In the genomic region with DNA sequence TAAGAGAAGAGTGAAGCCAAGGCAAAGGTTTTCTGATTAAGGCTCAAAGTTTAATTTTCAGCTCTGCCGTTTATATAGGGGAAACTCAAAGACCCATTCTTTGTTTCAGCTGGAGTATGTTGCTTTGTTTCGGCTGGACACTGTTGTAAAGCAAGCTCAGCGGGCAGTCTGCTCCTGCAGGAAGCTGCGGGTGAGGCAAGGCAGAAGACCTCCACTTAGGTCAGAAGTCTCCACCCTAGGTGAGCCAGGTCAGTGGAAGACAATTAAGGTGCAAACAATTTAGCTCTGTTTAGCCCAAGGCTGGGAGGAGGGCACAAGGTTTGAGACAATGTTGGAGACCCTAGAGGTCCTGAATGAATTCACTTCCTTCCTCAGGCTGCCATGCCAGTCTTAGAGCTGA, we compare ENCODE assay signal across 28 mouse cellular contexts. TPM values are rescaled to one million over a fixed set of nuclear protein-coding genes. Genes with fewer than 3 reads are reported as not detected.
A peak's percentile ranks its signal among the peaks of the same experiment; 100 is the strongest.
DNase-seq lines count a peak whose midpoint lies in the region; ATAC-seq and TF ChIP-seq lines count a peak whose summit lies in the region.
"Had no signal": no experiment of that assay in that cellular context is flagged by ENCODE, and none has a peak within 500 bp of the region (broad histone marks: within the 10 kb centered on the region; RNA-seq: fewer than 3 reads in every experiment).

No protein-coding gene starts in this region.

- 62% methylated on average over 4 of the region's 4 CpGs for WGBS in intestine, embryonic 14.5 days
- WGBS in intestine, embryonic 16.5 days = 57% methylated on average over 4 of the region's 4 CpGs

- no peak overlapping the region for H3K4me2 ChIP-seq in intestine, embryonic 14.5 days (ENCODE audit: low read length)
- H3K4me2 ChIP-seq in intestine, embryonic 16.5 days (ENCODE audit: low read depth, low read length) = no peak overlapping the region
- H3K4me2 ChIP-seq: forebrain, embryonic 13.5 days; heart, embryonic 13.5 days; liver, embryonic 15.5 days; midbrain, embryonic 11.5 days; neural tube, embryonic 13.5 days had no signal

- peak; percentile 33 for DNase-seq in intestine, embryonic 14.5 days (ENCODE audit: low spot score)
- DNase-seq in ES-CJ7 (ENCODE audit: low read depth, low spot score) = peak; percentile 63
- DNase-seq in gastrocnemius, postnatal 4 days (ENCODE audit: low spot score in 2 of 2) = no peak
- no peak for DNase-seq in adrenal gland, postnatal 25 days
- DNase-seq: adrenal gland, postnatal 36 days; cerebellum, adult 18-20 months; cerebellum, postnatal 10 days; gastrocnemius, postnatal 14 days; heart, adult 2 months; heart, postnatal 14 days; kidney, adult 9 months; kidney, postnatal 14 days; layer of hippocampus, postnatal 36 days; lung, postnatal 36 days; thymus, postnatal 36 days had no signal

- TF ChIP-seq CTCF in E14TG2a.4 (conservative IDR thresholded peaks at IDR 0.05; ENCODE audit: low read length) = no peak

- H3K27me3 ChIP-seq in intestine, embryonic 14.5 days (replicated peaks; ENCODE audit: control insufficient read depth, insufficient read depth, low read length) = no peaks in the 10 kb centered on the region
- H3K27me3 ChIP-seq in intestine, embryonic 16.5 days (replicated peaks; ENCODE audit: control insufficient read depth, insufficient read depth, low read length) = no peaks in the 10 kb centered on the region
- no peaks in the 10 kb centered on the region for H3K27me3 ChIP-seq in E14TG2a.4 (ENCODE audit: insufficient read depth, low read length)
- H3K27me3 ChIP-seq: forebrain, embryonic 13.5 days; heart, embryonic 13.5 days; neural tube, embryonic 13.5 days; Patski had no signal

- no peak overlapping the region for H3K4me3 ChIP-seq in intestine, embryonic 14.5 days (ENCODE audit: low read depth, low read length)
- H3K4me3 ChIP-seq in intestine, embryonic 16.5 days (ENCODE audit: low read length) = no peak overlapping the region
- peak overlapping the region; percentile 20; the same call in 1 of the 2 replicates for H3K4me3 ChIP-seq in E14TG2a.4 (replicated peaks; ENCODE audit: low read length)
- H3K4me3 ChIP-seq: erythroblast, embryonic 14.5 days; forebrain, embryonic 13.5 days; heart, adult 2 months; heart, embryonic 13.5 days; liver, embryonic 15.5 days; neural tube, embryonic 13.5 days had no signal

- H3K4me1 ChIP-seq in intestine, embryonic 14.5 days (replicated peaks; ENCODE audit: control insufficient read depth, insufficient read depth, low read length) = no peaks in the 10 kb centered on the region
- H3K4me1 ChIP-seq in intestine, embryonic 16.5 days (ENCODE audit: control insufficient read depth, insufficient read depth, low read length) = no peaks in the 10 kb centered on the region
- peaks cover 42% of the 10 kb centered on the region for H3K4me1 ChIP-seq in E14TG2a.4 (replicated peaks; ENCODE audit: low read depth, low read length)
- H3K4me1 ChIP-seq: heart, embryonic 13.5 days; liver, embryonic 15.5 days had no signal

- no peak overlapping the region for H3K27ac ChIP-seq in intestine, embryonic 14.5 days (ENCODE audit: low read depth)
- no peak overlapping the region for H3K27ac ChIP-seq in intestine, embryonic 16.5 days (ENCODE audit: low read length)
- H3K27ac ChIP-seq: forebrain, embryonic 13.5 days; heart, adult 2 months; heart, embryonic 13.5 days; hindbrain, postnatal 0 days; liver, embryonic 15.5 days; neural tube, embryonic 13.5 days had no signal

- no peak for ATAC-seq in intestine, embryonic 14.5 days (replicated peaks; ENCODE audit: low FRiP score, low TSS enrichment, low read depth)
- no peak for ATAC-seq in intestine, embryonic 16.5 days
- ATAC-seq in erythroid progenitor cell, adult 5-6 weeks (replicated peaks; ENCODE audit: low FRiP score, poor library complexity, severe bottlenecking) = 0 out of 2 replicates have a peak, but pooled peaks have one; percentile 21
- ATAC-seq: CD4-positive, CD25-positive, alpha-beta regulatory T cell, adult 4 months; forebrain, embryonic 13.5 days; hindbrain, postnatal 0 days; intestine, postnatal 0 days; Patski had no signal

- H3K9me3 ChIP-seq in intestine, embryonic 14.5 days (ENCODE audit: control insufficient read depth, low read length) = no peaks in the 10 kb centered on the region
- no peaks in the 10 kb centered on the region for H3K9me3 ChIP-seq in intestine, embryonic 16.5 days (ENCODE audit: control insufficient read depth, low read length)
- H3K9me3 ChIP-seq in E14TG2a.4 (ENCODE audit: low read length) = no peaks in the 10 kb centered on the region
- H3K9me3 ChIP-seq: forebrain, embryonic 13.5 days; heart, embryonic 13.5 days; liver, embryonic 15.5 days; neural tube, embryonic 13.5 days had no signal

- H3K9ac ChIP-seq in intestine, embryonic 14.5 days (ENCODE audit: low read length) = no peak overlapping the region
- H3K9ac ChIP-seq in intestine, embryonic 16.5 days (ENCODE audit: low read depth, low read length) = no peak overlapping the region
- H3K9ac ChIP-seq: forebrain, embryonic 13.5 days; heart, embryonic 13.5 days; liver, embryonic 15.5 days; neural tube, embryonic 13.5 days had no signal

- no peaks in the 10 kb centered on the region for H3K36me3 ChIP-seq in intestine, embryonic 14.5 days (ENCODE audit: control insufficient read depth, insufficient read depth, low read length)
- H3K36me3 ChIP-seq in intestine, embryonic 16.5 days (ENCODE audit: control insufficient read depth, insufficient read depth, low read length) = no peaks in the 10 kb centered on the region
- no peaks in the 10 kb centered on the region for H3K36me3 ChIP-seq in E14TG2a.4 (ENCODE audit: insufficient read depth, low read length)
- H3K36me3 ChIP-seq: heart, embryonic 13.5 days; liver, embryonic 15.5 days; neural tube, embryonic 13.5 days had no signal

RNA-seq across cellular contexts. Expression of gene Gm10260, which starts 42.0 kb away (rescaled TPM):
- 4.0 and 5.3 TPM in 2 replicates for polyA plus RNA-seq in intestine, embryonic 14.5 days (2014; fragmentation: Nextera tagmentation; extraction: Ambion mirVana)
- polyA plus RNA-seq in intestine, embryonic 16.5 days (2015; fragmentation: Nextera tagmentation; extraction: Ambion mirVana) = 4.0 and 5.2 TPM in 2 replicates
- 6.8 TPM in 1 of 2 replicates, not detected in the other for total RNA-seq in erythroid progenitor cell, adult 5-6 weeks (2015; ENCODE audit: low replicate concordance)
- total RNA-seq in erythroid progenitor cell, adult 5-6 weeks (2017; ENCODE audit: low replicate concordance) = 0.45 and 3.2 TPM in 2 replicates
- 100 to 1,000 TPM; 228 to 250 TPM for total RNA-seq in gastrocnemius, postnatal 4 days (2021)
- total RNA-seq in adrenal gland, postnatal 25 days (2021) = 197 and 259 TPM in 2 replicates

Comparison
In these comparisons a context has a peak if more than half of its experiments do, and no peak if none do; other contexts are left out.
1. DNase-seq: peak in intestine, embryonic 14.5 days (single experiment) and ES-CJ7 (single experiment); none in gastrocnemius, postnatal 4 days (0 of 2) and adrenal gland, postnatal 25 days (single experiment).
2. RNA of gene Gm10260, which starts 42.0 kb away (total RNA-seq): 228 to 250 TPM in gastrocnemius, postnatal 4 days and 197 to 259 TPM in adrenal gland, postnatal 25 days; 0.45 to 6.8 TPM in erythroid progenitor cell, adult 5-6 weeks; every median in the first group is over 10 times any median in the second.